Mouse (Mus musculus) liver, embryonic 14.5 days (tissue): ENCODE measurements around the gene Sycp2l.

Source experiments
- CTCF ChIP-seq: IDR thresholded peaks from 2 replicates; pipeline ENCODE4 v1.5.1; 2016; ENCODE audit warnings: antibody characterized with exemption, low read depth, control low read depth
- EP300 ChIP-seq: IDR thresholded peaks from 2 replicates; pipeline ENCODE4 v1.6.1; 2016; ENCODE audit warnings: antibody characterized with exemption, low read depth

- TF ChIP-seq CTCF (no peak), EP300 (no peak)
Observed at GRCm38 (mm10) chr13:41212558-41213322, 98.6 kb downstream of the Sycp2l start.
